28 mouse cellular contexts compared by ENCODE assay signal in genomic region chr14:118913651-118914050, GRCm38 (mm10). TPM values are rescaled to one million over a fixed set of nuclear protein-coding genes. Genes with fewer than 3 reads are reported as not detected.
DNase-seq lines count a peak whose midpoint lies in the region; ATAC-seq and TF ChIP-seq lines count a peak whose summit lies in the region.
"Had no signal": no experiment of that assay in that cellular context is flagged by ENCODE, and none has a peak within 500 bp of the region (broad histone marks: within the 10 kb centered on the region; RNA-seq: fewer than 3 reads in every experiment).

No protein-coding gene starts in this region.

- TF ChIP-seq EP300 in MEL (IDR thresholded peaks at IDR 0.05; ENCODE audit: low read depth in 1 of 2, low read length in 2 of 2) = 0 out of 4 replicates have a peak, but pooled peaks of 1 of the 2 experiments have one; percentile 40

- no peak for TF ChIP-seq RAD21 in MEL (IDR thresholded peaks at IDR 0.05; ENCODE audit: low read depth, low read length)

- no peaks in the 10 kb centered on the region for H3K9me3 ChIP-seq in midbrain, embryonic 11.5 days (ENCODE audit: control insufficient read depth, low read length)
- H3K9me3 ChIP-seq in midbrain, embryonic 16.5 days (replicated peaks; ENCODE audit: control insufficient read depth, low read length, poor library complexity, severe bottlenecking) = no peaks in the 10 kb centered on the region
- H3K9me3 ChIP-seq in MEL (replicated peaks; ENCODE audit: insufficient read depth, low read length) = no peaks in the 10 kb centered on the region
- H3K9me3 ChIP-seq: embryonic facial prominence, embryonic 13.5 days; embryonic facial prominence, embryonic 15.5 days; forebrain, embryonic 10.5 days; forebrain, embryonic 12.5 days; G1E had no signal

- no peak for ATAC-seq in midbrain, embryonic 11.5 days (ENCODE audit: low FRiP score)
- ATAC-seq in midbrain, embryonic 16.5 days = no peak
- ATAC-seq in granulocyte monocyte progenitor cell, adult 5-6 weeks (replicated peaks; ENCODE audit: poor library complexity, severe bottlenecking) = 0 out of 2 replicates have a peak, but pooled peaks have one; percentile 8
- peak; percentile 51 for ATAC-seq in megakaryocyte-erythroid progenitor cell, adult 5-6 weeks (replicated peaks; ENCODE audit: low FRiP score, low TSS enrichment, poor library complexity, severe bottlenecking)
- ATAC-seq: CD4-positive, CD25-positive, alpha-beta regulatory T cell, adult 4 months; forebrain, embryonic 14.5 days; forebrain, embryonic 16.5 days had no signal

- H3K9ac ChIP-seq in midbrain, embryonic 11.5 days (ENCODE audit: low read length) = no peak overlapping the region
- H3K9ac ChIP-seq in midbrain, embryonic 16.5 days (ENCODE audit: low read depth, low read length) = no peak overlapping the region
- H3K9ac ChIP-seq in MEL (ENCODE audit: control insufficient read depth, low read depth, low read length, poor library complexity, severe bottlenecking) = no peak overlapping the region
- H3K9ac ChIP-seq: embryonic facial prominence, embryonic 13.5 days; embryonic facial prominence, embryonic 15.5 days; forebrain, embryonic 12.5 days had no signal

- no peaks in the 10 kb centered on the region for H3K79me2 ChIP-seq in MEL (ENCODE audit: control insufficient read depth, insufficient read depth, low read length, poor library complexity)

- no peak for TF ChIP-seq CTCF in MEL (IDR thresholded peaks at IDR 0.05 in 2 of 3, conservative IDR thresholded peaks at IDR 0.05 in 1 of 3; ENCODE audit: control insufficient read depth in 1 of 3, insufficient read depth in 1 of 3, low read depth in 2 of 3, low read length in 3 of 3, poor library complexity in 1 of 3, severe bottlenecking in 1 of 3)

- WGBS in midbrain, embryonic 11.5 days = 75% methylated on average over 5 of the region's 5 CpGs
- WGBS in midbrain, embryonic 16.5 days = 86% methylated on average over 5 of the region's 5 CpGs

- H3K36me3 ChIP-seq in midbrain, embryonic 11.5 days (ENCODE audit: control insufficient read depth, insufficient read depth, low read length) = peaks cover 4% of the 10 kb centered on the region
- H3K36me3 ChIP-seq in midbrain, embryonic 16.5 days (ENCODE audit: control insufficient read depth, insufficient read depth, low read length) = peaks cover 22% of the 10 kb centered on the region
- H3K36me3 ChIP-seq in MEL (ENCODE audit: control insufficient read depth in 1 of 2, insufficient read depth in 2 of 2, low read length in 2 of 2) = peaks cover 0 to 9% of the 10 kb centered on the region in 2 experiments; a peak in 2 of 4 replicates
- H3K36me3 ChIP-seq: G1E had no signal

- no peak overlapping the region for H3K4me3 ChIP-seq in midbrain, embryonic 11.5 days (ENCODE audit: low read depth, low read length)
- no peak overlapping the region for H3K4me3 ChIP-seq in midbrain, embryonic 16.5 days (ENCODE audit: low read depth, low read length)
- no peak overlapping the region for H3K4me3 ChIP-seq in MEL (ENCODE audit: control insufficient read depth in 1 of 2, insufficient read depth in 1 of 2, low read depth in 2 of 2, low read length in 2 of 2)
- H3K4me3 ChIP-seq: embryonic facial prominence, embryonic 13.5 days; embryonic facial prominence, embryonic 15.5 days; erythroblast, embryonic 14.5 days; forebrain, embryonic 10.5 days; forebrain, embryonic 12.5 days had no signal

- peak; percentile 81 for DNase-seq in midbrain, embryonic 11.5 days (ENCODE audit: low spot score, missing footprints)
- DNase-seq in MEL (ENCODE audit: low read depth, low spot score) = peak; percentile 50
- no peak for DNase-seq in adrenal gland, adult 18-20 months (ENCODE audit: low spot score in 2 of 2)
- DNase-seq in natural killer cell, adult 2 months (ENCODE audit: low spot score in 2 of 2) = no peak
- DNase-seq in right cerebral cortex, adult 2 months (ENCODE audit: low spot score in 2 of 2) = no peak
- DNase-seq: adrenal gland, adult 8-10 months; adrenal gland, postnatal 14 days; adrenal gland, postnatal 36 days; B cell, adult 2 months; cerebellum, adult 11-12 months; cerebellum, adult 2 months; cerebellum, adult 9-10 months; cerebellum, postnatal 10 days; cerebellum, postnatal 25 days; embryo, embryonic 11 days had no signal

- no peak overlapping the region for H3K4me2 ChIP-seq in midbrain, embryonic 11.5 days
- no peak overlapping the region for H3K4me2 ChIP-seq in midbrain, embryonic 16.5 days (ENCODE audit: low read length)
- H3K4me2 ChIP-seq: embryonic facial prominence, embryonic 13.5 days; embryonic facial prominence, embryonic 15.5 days; forebrain, embryonic 12.5 days had no signal

- no peaks in the 10 kb centered on the region for H3K27me3 ChIP-seq in midbrain, embryonic 11.5 days (ENCODE audit: control insufficient read depth, insufficient read depth, low read length)
- no peaks in the 10 kb centered on the region for H3K27me3 ChIP-seq in midbrain, embryonic 16.5 days (ENCODE audit: control insufficient read depth, insufficient read depth, low read depth, low read length)
- no peaks in the 10 kb centered on the region for H3K27me3 ChIP-seq in MEL (ENCODE audit: control insufficient read depth in 1 of 2, insufficient read depth in 2 of 2, low read length in 2 of 2)
- H3K27me3 ChIP-seq: CH12.LX; embryonic facial prominence, embryonic 13.5 days; embryonic facial prominence, embryonic 15.5 days; forebrain, embryonic 12.5 days had no signal

- TF ChIP-seq POLR2A in MEL (IDR thresholded peaks at IDR 0.05; ENCODE audit: control insufficient read depth in 1 of 2, insufficient read depth in 1 of 2, low read depth in 1 of 2, low read length in 2 of 2, poor library complexity in 1 of 2) = no peak

- no peak overlapping the region for H3K27ac ChIP-seq in midbrain, embryonic 11.5 days (ENCODE audit: low read depth, low read length)
- H3K27ac ChIP-seq in midbrain, embryonic 16.5 days (ENCODE audit: low read length) = no peak overlapping the region
- no peak overlapping the region for H3K27ac ChIP-seq in MEL (ENCODE audit: control insufficient read depth, low read depth, low read length)
- H3K27ac ChIP-seq: embryonic facial prominence, embryonic 13.5 days; embryonic facial prominence, embryonic 15.5 days; forebrain, embryonic 10.5 days; forebrain, embryonic 12.5 days had no signal

- no peaks in the 10 kb centered on the region for H3K4me1 ChIP-seq in midbrain, embryonic 11.5 days (ENCODE audit: control insufficient read depth, insufficient read depth, low read length)
- H3K4me1 ChIP-seq in midbrain, embryonic 16.5 days (ENCODE audit: control insufficient read depth, insufficient read depth, low read length) = no peaks in the 10 kb centered on the region
- H3K4me1 ChIP-seq in MEL (ENCODE audit: control insufficient read depth in 1 of 2, insufficient read depth in 2 of 2, low read length in 2 of 2) = peaks cover 0 to 7% of the 10 kb centered on the region in 2 experiments; a peak in 2 of 4 replicates
- H3K4me1 ChIP-seq: forebrain, embryonic 12.5 days had no signal

TF ChIP-seq in MEL, 35 proteins besides CTCF, POLR2A, EP300 and RAD21 (continues in another document):
- TF ChIP-seq UBTF (IDR thresholded peaks at IDR 0.05; ENCODE audit: borderline replicate concordance, insufficient read depth, low read depth, low read length) (no peak), MAX (IDR thresholded peaks at IDR 0.05; ENCODE audit: low read length) (peak; percentile 66), USF2 (IDR thresholded peaks at IDR 0.05; ENCODE audit: borderline replicate concordance in 1 of 2, insufficient read depth in 1 of 2, low read depth in 1 of 2, low read length in 2 of 2) (no peak), GATA1 (IDR thresholded peaks at IDR 0.05; ENCODE audit: low read depth, low read length) (peak; percentile 37; the same call in 1 of the 2 replicates), CHD2 (IDR thresholded peaks at IDR 0.05; ENCODE audit: low read length) (no peak), TAL1 (IDR thresholded peaks at IDR 0.05; ENCODE audit: low read length) (no peak), TCF12 (IDR thresholded peaks at IDR 0.05; ENCODE audit: low read depth, low read length) (0 out of 2 replicates have a peak, but pooled peaks have one; percentile 9), MAZ (IDR thresholded peaks at IDR 0.05; ENCODE audit: low read depth, low read length) (no peak), SMC3 (IDR thresholded peaks at IDR 0.05; ENCODE audit: low read depth, low read length) (no peak), ETS1 (IDR thresholded peaks at IDR 0.05; ENCODE audit: low read depth, low read length) (peak; percentile 52; the same call in 1 of the 2 replicates), ELF1 (IDR thresholded peaks at IDR 0.05; ENCODE audit: low read depth, low read length) (no peak), MYC (IDR thresholded peaks at IDR 0.05; ENCODE audit: low read depth, low read length) (peak; percentile 49; the same call in 1 of the 2 replicates), E2F4 (IDR thresholded peaks at IDR 0.05; ENCODE audit: borderline replicate concordance, low read depth, low read length) (no peak)

RNA-seq across cellular contexts. Expression of gene Dzip1, which starts 11.6 kb away (rescaled TPM):
- polyA plus RNA-seq in midbrain, embryonic 11.5 days (2014; fragmentation: Nextera tagmentation; extraction: Ambion mirVana) = 28.2 and 32.2 TPM in 2 replicates
- polyA plus RNA-seq in midbrain, embryonic 16.5 days (2015; fragmentation: Nextera tagmentation; extraction: Ambion mirVana) = 88.3 and 103 TPM in 2 replicates
- 0.29 and 0.35 TPM in 2 replicates for total RNA-seq in MEL (2012; rRNA removed)
- polyA plus RNA-seq in MEL (2012; ENCODE audit: insufficient read depth in 1 of 2, insufficient read length in 2 of 2, low read depth in 1 of 2, low replicate concordance in 2 of 2, missing spikeins in 1 of 2) = 1 to 10 TPM in 1 of 2 experiments, not detected in 1; 1.8 TPM
- total RNA-seq in granulocyte monocyte progenitor cell, adult 5-6 weeks (2014; fragmentation: Nextera tagmentation) = 0.53 TPM in 1 of 2 replicates, not detected in the other
- total RNA-seq in granulocyte monocyte progenitor cell, adult 5-6 weeks (2017) = 1.7 TPM in 1 of 2 replicates, not detected in the other
- total RNA-seq in megakaryocyte-erythroid progenitor cell, adult 5-6 weeks (2014; fragmentation: Nextera tagmentation) = 3.8 and 5.6 TPM in 2 replicates
- 0.76 and 2.8 TPM in 2 replicates for total RNA-seq in megakaryocyte-erythroid progenitor cell, adult 5-6 weeks (2017)
- 10 to 100 TPM; 11.6 to 12.3 TPM for total RNA-seq in adrenal gland, adult 18-20 months (2021)

RNA-seq across cellular contexts. Expression of gene Dnajc3, which starts 24.1 kb away (rescaled TPM):
- 31.6 and 32.9 TPM in 2 replicates for polyA plus RNA-seq in midbrain, embryonic 11.5 days (2014; fragmentation: Nextera tagmentation; extraction: Ambion mirVana)
- 20.2 and 21.3 TPM in 2 replicates for polyA plus RNA-seq in midbrain, embryonic 16.5 days (2015; fragmentation: Nextera tagmentation; extraction: Ambion mirVana)
- total RNA-seq in MEL (2012; rRNA removed) = 14.3 and 18.5 TPM in 2 replicates
- polyA plus RNA-seq in MEL (2012; ENCODE audit: insufficient read depth in 1 of 2, insufficient read length in 2 of 2, low read depth in 1 of 2, low replicate concordance in 2 of 2, missing spikeins in 1 of 2) = 10 to 100 TPM in 1 of 2 experiments, not detected in 1; 12.7 TPM
- 58.0 and 62.4 TPM in 2 replicates for total RNA-seq in granulocyte monocyte progenitor cell, adult 5-6 weeks (2014; fragmentation: Nextera tagmentation)
- total RNA-seq in granulocyte monocyte progenitor cell, adult 5-6 weeks (2017) = 128 and 142 TPM in 2 replicates
- total RNA-seq in megakaryocyte-erythroid progenitor cell, adult 5-6 weeks (2014; fragmentation: Nextera tagmentation) = 21.3 and 26.6 TPM in 2 replicates
- total RNA-seq in megakaryocyte-erythroid progenitor cell, adult 5-6 weeks (2017) = 53.3 and 67.5 TPM in 2 replicates
- total RNA-seq in adrenal gland, adult 18-20 months (2021) = 10 to 100 TPM; 62.9 to 67.4 TPM

Comparison
In these comparisons a context has a peak if more than half of its experiments do, and no peak if none do; other contexts are left out.
1. ATAC-seq: peak in granulocyte monocyte progenitor cell, adult 5-6 weeks (single experiment) and megakaryocyte-erythroid progenitor cell, adult 5-6 weeks (single experiment); none in midbrain, embryonic 11.5 days (single experiment) and midbrain, embryonic 16.5 days (single experiment).
2. DNase-seq: peak in midbrain, embryonic 11.5 days (single experiment) and MEL (single experiment); none in adrenal gland, adult 18-20 months (0 of 2), natural killer cell, adult 2 months (0 of 2) and right cerebral cortex, adult 2 months (0 of 2).